Mouse (Mus musculus) cortical plate, adult 2 months (tissue): Measurements from ENCODE around the gene Cnn3.

Experiments used
- CTCF ChIP-seq: fragments of 200-500 bp; IDR thresholded peaks from 2 replicates; pipeline ENCODE4 v1.5.1; 2011; ENCODE audit warnings: mild to moderate bottlenecking, control low read depth, low read length; ENCODE audit not compliant: insufficient read depth; ENCODE audit errors: extremely low read depth
- POLR2A ChIP-seq: fragments of 200-500 bp; IDR thresholded peaks from 2 replicates; pipeline ENCODE4 v1.6.1; 2011; ENCODE audit warnings: mild to moderate bottlenecking, low read length, control low read depth; ENCODE audit not compliant: insufficient read depth; ENCODE audit errors: extremely low read depth

DNA sequence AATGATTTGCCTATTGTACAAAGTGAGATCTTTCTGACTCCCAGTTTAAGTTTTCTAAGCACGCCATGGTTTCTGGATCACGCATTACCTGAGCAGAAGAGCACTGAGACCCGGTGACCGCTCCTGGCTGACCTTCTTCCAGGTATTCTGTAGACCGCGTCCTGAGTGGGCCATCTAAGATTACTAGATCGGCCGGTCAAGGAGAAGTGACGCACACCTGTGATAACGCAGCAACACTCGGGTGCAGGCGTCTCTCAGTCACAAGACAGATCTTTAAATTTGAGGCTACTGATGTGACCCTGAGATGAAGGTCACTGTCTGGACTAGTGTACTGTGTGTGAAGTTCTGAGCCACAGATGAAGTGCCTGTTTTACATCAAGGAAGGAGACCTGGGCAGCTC is 15.2 kb downstream of the Cnn3 start:
- no peak for TF ChIP-seq CTCF
- TF ChIP-seq POLR2A = no peak
